Mouse (Mus musculus) embryonic facial prominence, embryonic 13.5 days (tissue): Measurements from ENCODE around the gene Snd1. TPM values are rescaled to one million over a fixed set of nuclear protein-coding genes. Genes with fewer than 3 reads are reported as not detected.

ENCODE experiments used
- ATAC-seq: fragments of 200-750 bp; cut with Nextera tagmentation; 2 replicates; pipeline ENCODE4 v1.8.0; 2017; ENCODE audit warnings: low read depth; ENCODE audit not compliant: insufficient number of reproducible peaks, insufficient read depth, low FRiP score, low TSS enrichment
- H3K27ac ChIP-seq: fragments of 300-500 bp; sonication (generic); 2 replicates; pipeline ENCODE4 v1.5.1; 2015; ENCODE audit warnings: moderate library complexity, mild to moderate bottlenecking, inconsistent platforms
- H3K27me3 ChIP-seq: fragments of 300-500 bp; sonication (generic); 2 replicates; pipeline ENCODE4 v1.6.1; 2015; ENCODE audit warnings: mild to moderate bottlenecking, inconsistent platforms
- H3K36me3 ChIP-seq: fragments of 300-500 bp; sonication (generic); 2 replicates; pipeline ENCODE4 v1.6.1; 2015; ENCODE audit warnings: mild to moderate bottlenecking, inconsistent platforms
- H3K4me1 ChIP-seq: fragments of 300-500 bp; sonication (generic); 2 replicates; pipeline ENCODE4 v1.6.1; 2015; ENCODE audit warnings: inconsistent platforms
- H3K4me2 ChIP-seq: fragments of 300-500 bp; sonication (generic); 2 replicates; pipeline ENCODE4 v1.6.1; 2015; ENCODE audit warnings: moderate library complexity, mild to moderate bottlenecking, inconsistent platforms
- H3K4me3 ChIP-seq: fragments of 300-500 bp; sonication (generic); 2 replicates; pipeline ENCODE4 v1.5.1; 2015; ENCODE audit warnings: mild to moderate bottlenecking, inconsistent platforms
- H3K9ac ChIP-seq: fragments of 300-500 bp; sonication (generic); 2 replicates; pipeline ENCODE4 v1.6.1; 2015; ENCODE audit warnings: mild to moderate bottlenecking, inconsistent platforms
- H3K9me3 ChIP-seq: fragments of 300-500 bp; sonication (generic); 2 replicates; pipeline ENCODE4 v1.6.1; 2016; ENCODE audit warnings: inconsistent platforms
- WGBS: fragments of 180-500 bp; shearing (Covaris S2); methylation state at CpG from one replicate; pipeline ENCODE4 v1.1.7; 2015; ENCODE audit warnings: mixed read lengths; 5-methylcytosine and 5-hydroxymethylcytosine counted together
- polyA plus RNA-seq: library from polyadenylated mRNA; unstranded; fragments of >200 nt; fragmentation: Nextera tagmentation; extraction: Ambion mirVana; gene quantifications from 2 replicates; pipeline ENCODE4 v1.2.1, GENCODE M21; 2015

Gene Snd1
- polyA plus RNA-seq, 1 experiment from 2014 or later: 118 TPM

- H3K27me3 ChIP-seq: no peaks in the 10 kb centered on the region
- H3K4me3 ChIP-seq: no peak overlapping the region
- H3K4me2 ChIP-seq: no peak overlapping the region
- no peaks in the 10 kb centered on the region for H3K9me3 ChIP-seq
- 76% methylated on average over 5 of the region's 5 CpGs for WGBS
- no peak overlapping the region for H3K9ac ChIP-seq
- ATAC-seq: no peak
- H3K27ac ChIP-seq: no peak overlapping the region
- peaks cover 11% of the 10 kb centered on the region for H3K4me1 ChIP-seq
- H3K36me3 ChIP-seq: peaks cover 23% of the 10 kb centered on the region
Measured at GRCm38 (mm10) chr6:28871725-28872420, 396.9 kb downstream of the Snd1 start.

GRCm38 (mm10) chr6:28872421-28872795, 397.5 kb downstream of the Snd1 start:
- WGBS: 92% methylated on average over 3 of the region's 3 CpGs
- Histone ChIP-seq H3K9me3 (no peaks in the 10 kb centered on the region), H3K36me3 (peaks cover 25% of the 10 kb centered on the region), H3K4me3 (no peak overlapping the region), H3K9ac (no peak overlapping the region), H3K27me3 (no peaks in the 10 kb centered on the region), H3K27ac (no peak overlapping the region), H3K4me1 (peaks cover 8% of the 10 kb centered on the region), H3K4me2 (no peak overlapping the region)
- ATAC-seq: no peak

- Histone ChIP-seq H3K4me3 (no peak overlapping the region), H3K4me1 (peaks cover 10% of the 10 kb centered on the region; the same call in 1 of the 2 replicates), H3K36me3 (peaks cover 28% of the 10 kb centered on the region), H3K27ac (no peak overlapping the region), H3K9me3 (no peaks in the 10 kb centered on the region), H3K27me3 (no peaks in the 10 kb centered on the region), H3K9ac (no peak overlapping the region), H3K4me2 (no peak overlapping the region)
- ATAC-seq: no peak
- 79% methylated on average over 11 of the region's 11 CpGs for WGBS
Measured at GRCm38 (mm10) chr6:28874053-28874452, 399.1 kb downstream of the Snd1 start.

- H3K27me3 ChIP-seq: no peaks in the 10 kb centered on the region
- no peak overlapping the region for H3K4me3 ChIP-seq
- H3K9me3 ChIP-seq: no peaks in the 10 kb centered on the region
- ATAC-seq: no peak
- 90% methylated on average over 5 of the region's 5 CpGs for WGBS
- H3K27ac ChIP-seq: no peak overlapping the region
- H3K4me1 ChIP-seq: peaks cover 10% of the 10 kb centered on the region; the same call in 1 of the 2 replicates
- peaks cover 30% of the 10 kb centered on the region for H3K36me3 ChIP-seq
- H3K4me2 ChIP-seq: no peak overlapping the region
- H3K9ac ChIP-seq: no peak overlapping the region
Measured at GRCm38 (mm10) chr6:28874759-28875158, 399.8 kb downstream of the Snd1 start.

- ATAC-seq: no peak
- Histone ChIP-seq H3K9ac (no peak overlapping the region), H3K27ac (no peak overlapping the region), H3K4me2 (no peak overlapping the region), H3K4me1 (peaks cover 10% of the 10 kb centered on the region; the same call in 1 of the 2 replicates), H3K27me3 (no peaks in the 10 kb centered on the region), H3K4me3 (no peak overlapping the region), H3K9me3 (no peaks in the 10 kb centered on the region), H3K36me3 (peaks cover 36% of the 10 kb centered on the region)
- WGBS: 91% methylated on average over 1 of the region's 1 CpGs
Measured at GRCm38 (mm10) chr6:28875333-28875732, 400.4 kb downstream of the Snd1 start.

GRCm38 (mm10) chr6:28876492-28876891, 401.6 kb downstream of the Snd1 start:
- Histone ChIP-seq H3K9me3 (no peaks in the 10 kb centered on the region), H3K4me3 (no peak overlapping the region), H3K4me2 (no peak overlapping the region), H3K36me3 (peaks cover 44% of the 10 kb centered on the region), H3K27ac (no peak overlapping the region), H3K27me3 (no peaks in the 10 kb centered on the region), H3K4me1 (peaks cover 10% of the 10 kb centered on the region; the same call in 1 of the 2 replicates), H3K9ac (no peak overlapping the region)
- WGBS: 55% methylated on average over 3 of the region's 3 CpGs
- no peak for ATAC-seq

- Histone ChIP-seq H3K4me2 (no peak overlapping the region), H3K9ac (no peak overlapping the region), H3K27me3 (no peaks in the 10 kb centered on the region), H3K27ac (no peak overlapping the region), H3K9me3 (no peaks in the 10 kb centered on the region), H3K36me3 (peaks cover 52% of the 10 kb centered on the region), H3K4me3 (no peak overlapping the region), H3K4me1 (peaks cover 10% of the 10 kb centered on the region; the same call in 1 of the 2 replicates)
- ATAC-seq: no peak
- whole genome bisulfite sequencing: 24% methylated on average over 7 of the region's 7 CpGs
Measured at GRCm38 (mm10) chr6:28877945-28878666, 403.2 kb downstream of the Snd1 start.

GRCm38 (mm10) chr6:28879315-28879714, 404.4 kb downstream of the Snd1 start:
- Histone ChIP-seq H3K4me1 (peaks cover 10% of the 10 kb centered on the region; the same call in 1 of the 2 replicates), H3K9me3 (no peaks in the 10 kb centered on the region), H3K27ac (no peak overlapping the region; the same call in 1 of the 2 replicates), H3K9ac (no peak overlapping the region), H3K4me2 (no peak overlapping the region), H3K27me3 (no peaks in the 10 kb centered on the region), H3K36me3 (peaks cover 64% of the 10 kb centered on the region), H3K4me3 (no peak overlapping the region)
- WGBS: 60% methylated on average over 8 of the region's 8 CpGs
- ATAC-seq: no peak

GRCm38 (mm10) chr6:28880909-28881308, 406.0 kb downstream of the Snd1 start:
- H3K9me3 ChIP-seq: no peaks in the 10 kb centered on the region
- H3K9ac ChIP-seq: no peak overlapping the region
- ATAC-seq: no peak
- WGBS: 73% methylated on average over 4 of the region's 4 CpGs
- H3K27ac ChIP-seq: no peak overlapping the region
- no peaks in the 10 kb centered on the region for H3K27me3 ChIP-seq
- no peak overlapping the region for H3K4me3 ChIP-seq
- H3K4me2 ChIP-seq: no peak overlapping the region
- peaks cover 10% of the 10 kb centered on the region; the same call in 1 of the 2 replicates for H3K4me1 ChIP-seq
- H3K36me3 ChIP-seq: peaks cover 65% of the 10 kb centered on the region

GRCm38 (mm10) chr6:28883518-28883917, 408.6 kb downstream of the Snd1 start:
- ATAC-seq: no peak
- H3K27me3 ChIP-seq: no peaks in the 10 kb centered on the region
- H3K9me3 ChIP-seq: no peaks in the 10 kb centered on the region
- no peak overlapping the region for H3K9ac ChIP-seq
- H3K27ac ChIP-seq: no peak overlapping the region
- peaks cover 76% of the 10 kb centered on the region for H3K36me3 ChIP-seq
- H3K4me3 ChIP-seq: no peak overlapping the region
- H3K4me1 ChIP-seq: no peaks in the 10 kb centered on the region
- 81% methylated on average over 5 of the region's 5 CpGs for WGBS
- no peak overlapping the region for H3K4me2 ChIP-seq

- Histone ChIP-seq H3K9ac (no peak overlapping the region), H3K9me3 (no peaks in the 10 kb centered on the region), H3K36me3 (peaks cover 81% of the 10 kb centered on the region), H3K27me3 (no peaks in the 10 kb centered on the region), H3K27ac (no peak overlapping the region), H3K4me3 (no peak overlapping the region), H3K4me1 (no peaks in the 10 kb centered on the region), H3K4me2 (no peak overlapping the region)
- WGBS: 87% methylated on average over 7 of the region's 7 CpGs
- ATAC-seq: no peak
Measured at GRCm38 (mm10) chr6:28886724-28887440, 411.9 kb downstream of the Snd1 start.
